Mouse (Mus musculus) ES-Bruce4 (cell line): ENCODE measurements at regions not wholly inside any gene's neighbourhood (a gene's known extent, or its start where the extent isn't known, plus 50 kb on each side); places are given as distances from the start of the nearest gene placed in this dataset.

Experiments used
- H3K27ac ChIP-seq: 2 replicates; pipeline ENCODE4 v1.5.1; 2012; ENCODE audit warnings: low read length, inconsistent platforms; ENCODE audit not compliant: insufficient read depth
- H3K27me3 ChIP-seq: 2 replicates; pipeline ENCODE4 v1.6.1; 2012; ENCODE audit warnings: mild to moderate bottlenecking, low read length, inconsistent platforms; ENCODE audit not compliant: control insufficient read depth, poor library complexity, insufficient read depth, severe bottlenecking
- H3K36me3 ChIP-seq: 2 replicates; pipeline ENCODE4 v1.6.1; 2012; ENCODE audit warnings: inconsistent platforms, mild to moderate bottlenecking, low read length, moderate library complexity; ENCODE audit not compliant: control insufficient read depth, poor library complexity, insufficient read depth, severe bottlenecking
- H3K4me1 ChIP-seq: one replicate; pipeline ENCODE4 v1.8.1; 2011; ENCODE audit warnings: low read length; ENCODE audit not compliant: control insufficient read depth, insufficient read depth
- H3K4me3 ChIP-seq: 2 replicates; pipeline ENCODE4 v1.5.1; 2011; ENCODE audit warnings: low read depth, mild to moderate bottlenecking, low read length
- H3K9ac ChIP-seq: 2 replicates; pipeline ENCODE4 v1.6.1; 2012; ENCODE audit warnings: low read depth, mild to moderate bottlenecking, inconsistent platforms; ENCODE audit not compliant: poor library complexity, severe bottlenecking
- H3K9me3 ChIP-seq: replicated peaks from 2 replicates; pipeline ENCODE4 v1.6.1; 2012; ENCODE audit warnings: mild to moderate bottlenecking, low read length, inconsistent platforms; ENCODE audit not compliant: control insufficient read depth, poor library complexity, insufficient read depth, severe bottlenecking
- CTCF ChIP-seq: IDR thresholded peaks from one replicate; pipeline ENCODE4 v1.8.1; 2011; ENCODE audit warnings: low read depth, low read length
- EP300 ChIP-seq: IDR thresholded peaks from 2 replicates; pipeline ENCODE4 v1.6.1; 2011; ENCODE audit warnings: low read depth, low read length; ENCODE audit not compliant: insufficient read depth
- POLR2A ChIP-seq: IDR thresholded peaks from one replicate; pipeline ENCODE4 v1.8.1; 2011; ENCODE audit warnings: low read length; ENCODE audit not compliant: insufficient read depth

GRCm38 (mm10) chr6:89090096-89090495, 188.0 kb downstream of the Tpra1 start:
- H3K36me3 ChIP-seq, result no peaks in the 10 kb centered on the region
- H3K9ac ChIP-seq, result no peak overlapping the region
- TF ChIP-seq POLR2A (no peak), CTCF (no peak), EP300 (no peak)
- H3K4me1 ChIP-seq, result no peaks in the 10 kb centered on the region
- no peak overlapping the region for H3K4me3 ChIP-seq
- H3K27me3 ChIP-seq, result no peaks in the 10 kb centered on the region
- no peaks in the 10 kb centered on the region for H3K9me3 ChIP-seq
- H3K27ac ChIP-seq, result no peak overlapping the region

GRCm38 (mm10) chr6:89095911-89096310, 193.9 kb downstream of the Tpra1 start:
- Histone ChIP-seq H3K36me3 (no peaks in the 10 kb centered on the region), H3K4me3 (no peak overlapping the region), H3K27me3 (no peaks in the 10 kb centered on the region), H3K27ac (no peak overlapping the region), H3K9me3 (0 out of 2 replicates have a peak, but pooled peaks cover under 1% of the 10 kb centered on the region), H3K4me1 (no peaks in the 10 kb centered on the region), H3K9ac (no peak overlapping the region)
- TF ChIP-seq POLR2A (no peak), CTCF (no peak), EP300 (no peak)

GRCm38 (mm10) chr6:89097531-89097930, 195.5 kb downstream of the Tpra1 start:
- Histone ChIP-seq H3K4me1 (no peaks in the 10 kb centered on the region), H3K27ac (no peak overlapping the region), H3K9me3 (peaks cover 3% of the 10 kb centered on the region; the same call in 1 of the 2 replicates), H3K36me3 (no peaks in the 10 kb centered on the region), H3K27me3 (no peaks in the 10 kb centered on the region), H3K9ac (no peak overlapping the region), H3K4me3 (no peak overlapping the region)
- TF ChIP-seq POLR2A (no peak), CTCF (no peak), EP300 (no peak)

- Histone ChIP-seq H3K27ac (no peak overlapping the region), H3K4me1 (no peaks in the 10 kb centered on the region), H3K4me3 (no peak overlapping the region), H3K27me3 (no peaks in the 10 kb centered on the region), H3K9me3 (no peaks in the 10 kb centered on the region), H3K36me3 (no peaks in the 10 kb centered on the region), H3K9ac (no peak overlapping the region)
- TF ChIP-seq POLR2A (no peak), EP300 (no peak), CTCF (no peak)
Observed at GRCm38 (mm10) chr6:89119241-89119640, 217.2 kb downstream of the Tpra1 start.

- H3K9me3 ChIP-seq, result no peaks in the 10 kb centered on the region
- no peak overlapping the region for H3K4me3 ChIP-seq
- H3K4me1 ChIP-seq, result peaks cover 4% of the 10 kb centered on the region
- TF ChIP-seq EP300 (no peak), POLR2A (no peak), CTCF (no peak)
- H3K9ac ChIP-seq, result no peak overlapping the region
- H3K27me3 ChIP-seq, result no peaks in the 10 kb centered on the region
- no peaks in the 10 kb centered on the region for H3K36me3 ChIP-seq
- H3K27ac ChIP-seq, result no peak overlapping the region
Observed at GRCm38 (mm10) chr6:89121023-89121745, 219.1 kb downstream of the Tpra1 start.

GRCm38 (mm10) chr6:89121746-89122070, 219.7 kb downstream of the Tpra1 start:
- Histone ChIP-seq H3K9me3 (no peaks in the 10 kb centered on the region), H3K27ac (no peak overlapping the region), H3K27me3 (no peaks in the 10 kb centered on the region), H3K9ac (no peak overlapping the region), H3K4me1 (peaks cover 7% of the 10 kb centered on the region), H3K4me3 (no peak overlapping the region), H3K36me3 (no peaks in the 10 kb centered on the region)
- TF ChIP-seq POLR2A, result no peak
- TF ChIP-seq CTCF, result no peak
- no peak for TF ChIP-seq EP300
